8 mouse cellular contexts compared by ENCODE assay signal in the genomic region with DNA sequence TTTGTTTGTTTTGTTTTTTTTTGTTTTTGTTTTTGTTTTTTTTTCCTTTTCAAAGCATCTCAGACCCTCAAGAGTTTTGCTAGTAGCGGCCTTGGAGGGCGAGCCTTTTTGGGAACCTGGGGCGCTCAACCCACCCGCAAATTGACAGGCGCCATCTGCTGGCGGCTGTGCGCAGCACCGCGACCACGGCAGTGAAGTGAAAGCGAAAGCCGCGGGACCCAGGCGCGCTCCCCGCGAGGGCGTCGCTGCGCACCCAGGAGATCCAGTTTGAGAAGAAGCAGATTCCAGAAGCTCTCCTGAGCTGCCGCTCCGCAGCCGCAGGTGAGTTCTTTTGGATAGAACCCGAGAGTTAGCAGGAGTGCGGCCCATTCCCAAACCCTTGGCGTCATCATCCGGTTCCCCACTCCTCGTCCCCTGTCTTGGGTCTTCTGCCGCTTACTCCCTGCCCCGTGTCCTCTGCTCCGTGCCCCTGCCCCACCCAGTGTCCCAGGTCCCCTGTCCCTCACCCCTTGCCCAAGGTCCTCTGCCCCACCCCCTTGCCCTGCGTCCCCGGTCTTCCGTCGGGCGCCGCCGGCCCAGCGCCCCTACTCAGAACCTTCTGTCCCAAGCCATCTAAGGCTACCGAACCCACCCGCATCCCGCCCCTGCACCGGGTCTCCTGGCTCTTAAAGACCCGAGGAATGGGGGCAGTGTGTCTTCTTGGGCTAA. TPM values are rescaled to one million over a fixed set of nuclear protein-coding genes. Genes with fewer than 3 reads are reported as not detected.
DNase-seq lines count a peak whose midpoint lies in the region; ATAC-seq lines count a peak whose summit lies in the region.

No protein-coding gene starts in this region.

- H3K4me1 ChIP-seq in hindbrain, embryonic 13.5 days (replicated peaks) = peaks cover 8% of the 10 kb centered on the region

- H3K36me3 ChIP-seq in hindbrain, embryonic 13.5 days = no peaks in the 10 kb centered on the region

- peaks cover 81% of the 10 kb centered on the region for H3K27me3 ChIP-seq in hindbrain, embryonic 13.5 days

- H3K4me3 ChIP-seq in hindbrain, embryonic 13.5 days = peak overlapping the region; percentile 59

- peak; percentile 47; the same call in 1 of the 2 replicates for ATAC-seq in hindbrain, embryonic 13.5 days (ENCODE audit: low FRiP score)

- H3K9me3 ChIP-seq in hindbrain, embryonic 13.5 days = no peaks in the 10 kb centered on the region

- under 1% methylated on average over 44 of the region's 44 CpGs for WGBS in hindbrain, embryonic 13.5 days

- peak; percentile 96 for DNase-seq in NIH3T3 (ENCODE audit: low read depth)
- peak; percentile 92 for DNase-seq in cerebellum, postnatal 10 days
- peak; percentile 72 to 78 for DNase-seq in frontal cortex, postnatal 25 days (ENCODE audit: low spot score in 2 of 2)
- peak; percentile 79 to 91 for DNase-seq in layer of hippocampus, postnatal 25 days (ENCODE audit: extremely low spot score in 1 of 2, low spot score in 1 of 2)
- peak; percentile 93 for DNase-seq in lung, postnatal 10 days
- DNase-seq in ovary, postnatal 10 days (ENCODE audit: low spot score) = peak; percentile 85
- DNase-seq in thymus, postnatal 0 days (ENCODE audit: low spot score) = peak; percentile 92

- H3K4me2 ChIP-seq in hindbrain, embryonic 13.5 days = peak overlapping the region; percentile 79

- no peak overlapping the region for H3K27ac ChIP-seq in hindbrain, embryonic 13.5 days

- peak overlapping the region; percentile 74 for H3K9ac ChIP-seq in hindbrain, embryonic 13.5 days

RNA-seq across cellular contexts. Expression of a gene that starts 1.1 kb away (rescaled TPM):
- polyA plus RNA-seq in hindbrain, embryonic 13.5 days (2015; fragmentation: Nextera tagmentation; extraction: Ambion mirVana) = 2.1 and 2.2 TPM in 2 replicates
- total RNA-seq in layer of hippocampus, postnatal 25 days (2021) = 1 to 10 TPM; 7.0 to 8.9 TPM
- 140 and 153 TPM in 2 replicates for polyA plus RNA-seq in thymus, postnatal 0 days (2015; fragmentation: Nextera tagmentation; extraction: Ambion mirVana)

RNA-seq across cellular contexts. Expression of a gene that starts 6.9 kb away (rescaled TPM):
- polyA plus RNA-seq in hindbrain, embryonic 13.5 days (2015; fragmentation: Nextera tagmentation; extraction: Ambion mirVana) = 2.7 and 3.7 TPM in 2 replicates
- 1 to 10 TPM; 2.2 to 3.3 TPM for total RNA-seq in layer of hippocampus, postnatal 25 days (2021)
- 875 and 899 TPM in 2 replicates for polyA plus RNA-seq in thymus, postnatal 0 days (2015; fragmentation: Nextera tagmentation; extraction: Ambion mirVana)

RNA-seq across cellular contexts. Expression of a gene that starts 16.9 kb away (rescaled TPM):
- polyA plus RNA-seq in hindbrain, embryonic 13.5 days (2015; fragmentation: Nextera tagmentation; extraction: Ambion mirVana) = 0.89 and 1.5 TPM in 2 replicates
- total RNA-seq in layer of hippocampus, postnatal 25 days (2021) = 1 to 10 TPM; 1.6 to 1.7 TPM
- polyA plus RNA-seq in thymus, postnatal 0 days (2015; fragmentation: Nextera tagmentation; extraction: Ambion mirVana) = 251 and 261 TPM in 2 replicates

RNA-seq across cellular contexts. Expression of a gene that starts 17.1 kb away (rescaled TPM):
- 1.1 and 1.3 TPM in 2 replicates for polyA plus RNA-seq in hindbrain, embryonic 13.5 days (2015; fragmentation: Nextera tagmentation; extraction: Ambion mirVana)
- 1 to 10 TPM; 3.0 to 3.4 TPM for total RNA-seq in layer of hippocampus, postnatal 25 days (2021)
- polyA plus RNA-seq in thymus, postnatal 0 days (2015; fragmentation: Nextera tagmentation; extraction: Ambion mirVana) = 81.6 and 87.3 TPM in 2 replicates

RNA-seq across cellular contexts. Expression of a gene that starts 34.2 kb away (rescaled TPM):
- polyA plus RNA-seq in hindbrain, embryonic 13.5 days (2015; fragmentation: Nextera tagmentation; extraction: Ambion mirVana) = 0.06 TPM in 1 of 2 replicates, not detected in the other
- total RNA-seq in layer of hippocampus, postnatal 25 days (2021) = under 1 TPM; 0.25 to 0.47 TPM
- 2.6 and 2.8 TPM in 2 replicates for polyA plus RNA-seq in thymus, postnatal 0 days (2015; fragmentation: Nextera tagmentation; extraction: Ambion mirVana)

Comparison
In these comparisons a context has a peak if more than half of its experiments do, and no peak if none do; other contexts are left out.
1. RNA of a gene that starts 1.1 kb away (polyA plus RNA-seq): 140 to 153 TPM in thymus, postnatal 0 days; 2.1 to 2.2 TPM in hindbrain, embryonic 13.5 days; every median in the first group is over 10 times any median in the second.
2. RNA of a gene that starts 6.9 kb away (polyA plus RNA-seq): 875 to 899 TPM in thymus, postnatal 0 days; 2.7 to 3.7 TPM in hindbrain, embryonic 13.5 days; every median in the first group is over 100 times any median in the second.
3. RNA of a gene that starts 16.9 kb away (polyA plus RNA-seq): 251 to 261 TPM in thymus, postnatal 0 days; 0.89 to 1.5 TPM in hindbrain, embryonic 13.5 days; every median in the first group is over 10 times any median in the second.
4. Peak in every context shown above with its lines, with median percentiles within 50 percentile points of each other: DNase-seq.